Mouse (Mus musculus): ENCODE results near the gene Vps26b. TPM values are rescaled to one million over a fixed set of nuclear protein-coding genes. Genes with fewer than 3 reads are reported as not detected.

Gene Vps26b
- polyA plus RNA-seq (2015; fragmentation: Nextera tagmentation; extraction: Ambion mirVana) = 20.1 and 21.4 TPM in 2 replicates

GRCm38 (mm10) chr9:27029828-27030762 lies at the start of gene Vps26b, which contains the start of gene Ncapd3:
Gene Vps26b (minus strand): TSS chr9:27030065.
Gene Ncapd3 (plus strand): TSS chr9:27030175.

GRCm38 (mm10) chr9:26999461-27000395 lies 30.1 kb downstream of the Vps26b start, which contains the start of the genes Acad8 and Thyn1:
Gene Acad8 (minus strand): TSS chr9:26999566.
Gene Thyn1 (plus strand): TSS chr9:26999710.

Other genes starting within 250 kb of the Vps26b start
- 9.1 and 11.1 TPM in 2 replicates for gene Glb1l2, start 223.6 kb downstream of the Vps26b start, polyA plus RNA-seq (2015; fragmentation: Nextera tagmentation; extraction: Ambion mirVana)
- gene Glb1l3, start 169.2 kb downstream of the Vps26b start, polyA plus RNA-seq (2015; fragmentation: Nextera tagmentation; extraction: Ambion mirVana) = 0.21 TPM in 1 of 2 replicates, not detected in the other
- gene Gm1110, start 107.0 kb downstream of the Vps26b start, polyA plus RNA-seq (2015; fragmentation: Nextera tagmentation; extraction: Ambion mirVana) = not detected in 2 replicates
- 19.8 and 22.0 TPM in 2 replicates for gene Acad8, start 30.5 kb downstream of the Vps26b start, polyA plus RNA-seq (2015; fragmentation: Nextera tagmentation; extraction: Ambion mirVana)
- gene Thyn1, start 30.4 kb downstream of the Vps26b start, polyA plus RNA-seq (2015; fragmentation: Nextera tagmentation; extraction: Ambion mirVana) = 74.1 and 86.0 TPM in 2 replicates
- 5.8 and 7.2 TPM in 2 replicates for gene Ncapd3, start 110 bp upstream of the Vps26b start, polyA plus RNA-seq (2015; fragmentation: Nextera tagmentation; extraction: Ambion mirVana)
- 42.3 and 46.5 TPM in 2 replicates for gene Jam3, start 125.4 kb upstream of the Vps26b start, polyA plus RNA-seq (2015; fragmentation: Nextera tagmentation; extraction: Ambion mirVana)

Data from urinary bladder, postnatal 0 days (tissue).